Mouse (Mus musculus): ENCODE measurements around the gene Stk11.

Stk11 gene

GRCm38 (mm10) chr10:80172527-80173292, 57.1 kb downstream of the Stk11 start, which contains the start of gene 1600002K03Rik:
1600002K03Rik (plus strand) TSS chr10:80172944.
- DNase-seq = peak; percentile 91

- DNase-seq = peak; percentile 62
These were observed 57.8 kb downstream of the Stk11 start for GRCm38 (mm10) chr10:80173358-80173757.

- DNase-seq = peak; percentile 69
These were observed 58.5 kb downstream of the Stk11 start for GRCm38 (mm10) chr10:80173955-80174640.

- peak; percentile 67 for DNase-seq
These were observed 59.1 kb downstream of the Stk11 start for GRCm38 (mm10) chr10:80174705-80175104.

DNA sequence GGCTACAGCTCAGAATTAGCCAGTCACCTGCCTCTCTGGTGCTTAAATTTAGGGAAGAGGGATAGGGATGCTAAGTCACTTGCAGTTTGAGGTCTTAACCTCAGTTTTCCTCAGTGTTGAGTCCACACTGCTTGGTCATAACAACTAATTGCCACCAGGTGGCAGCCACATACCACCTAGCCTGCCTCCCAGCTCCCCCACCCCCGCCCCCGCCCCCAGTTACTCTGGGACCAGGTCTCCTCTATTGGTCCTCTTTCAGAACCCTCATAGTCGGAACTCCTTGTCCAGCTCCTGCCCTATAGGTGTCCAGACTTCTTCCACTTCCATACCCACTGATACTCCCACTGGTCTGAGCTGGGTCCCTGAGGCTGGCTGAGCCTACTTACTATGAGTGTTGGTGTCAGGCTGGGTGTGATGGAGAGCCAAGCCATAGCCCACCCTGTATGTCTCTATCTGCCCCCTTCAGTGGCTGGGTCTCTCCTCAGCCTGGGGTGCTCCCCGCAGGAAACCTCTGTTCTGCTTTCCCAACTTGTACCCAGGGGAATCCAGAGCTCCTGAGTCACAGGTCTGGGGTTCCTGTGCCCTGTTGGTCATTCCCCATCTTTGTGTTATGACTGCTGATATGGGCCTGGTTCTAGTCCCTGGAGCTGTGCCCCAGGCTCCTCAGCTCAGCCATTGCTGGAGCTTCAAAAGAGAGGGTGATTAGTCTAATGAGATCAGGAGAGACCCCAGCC, 60.1 kb downstream of the Stk11 start:
- peak; percentile 63 for DNase-seq

- DNase-seq = no peak
These were observed 60.7 kb downstream of the Stk11 start for GRCm38 (mm10) chr10:80176270-80176834.

DNA sequence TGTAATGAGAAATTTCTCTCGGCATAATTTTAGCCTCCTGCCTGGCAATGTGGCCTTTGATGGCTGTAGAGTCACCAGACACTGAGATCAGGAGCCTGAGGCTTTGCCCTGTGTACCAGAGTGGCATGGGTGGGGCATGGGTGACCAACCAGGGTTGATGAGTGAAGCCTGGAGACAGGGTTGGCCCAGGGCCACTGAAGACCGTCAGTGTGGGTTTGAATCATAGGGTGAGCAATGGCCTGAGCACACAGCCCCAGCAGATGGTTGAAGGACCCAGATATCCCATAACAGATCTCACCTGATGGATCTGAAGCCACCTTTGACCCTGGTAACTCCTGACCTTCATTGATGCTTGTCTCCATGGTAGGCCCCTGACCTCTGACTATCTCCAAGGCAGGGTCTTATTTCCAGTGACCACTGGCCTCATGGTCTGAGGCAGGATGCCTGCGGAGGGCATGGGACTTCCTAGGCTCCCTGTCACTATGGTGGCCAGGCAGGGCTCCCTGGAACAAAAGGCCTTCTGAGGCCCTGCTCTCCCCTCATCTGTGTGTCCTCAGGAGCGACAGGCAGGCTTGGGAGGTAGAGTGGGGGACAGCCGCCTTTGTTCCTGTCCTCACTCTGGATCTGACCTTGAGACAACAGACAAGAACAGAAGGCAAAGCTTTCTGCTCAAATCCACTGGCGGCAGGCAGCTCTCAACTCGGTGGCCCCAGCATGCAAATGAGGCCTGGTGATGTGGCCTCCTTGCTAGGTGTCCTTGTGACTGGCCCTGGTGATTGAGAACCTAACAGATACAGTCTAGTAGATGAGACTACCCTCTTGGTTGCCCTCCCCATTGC, 62.1 kb downstream of the Stk11 start:
- peak; percentile 55 for DNase-seq

DNA sequence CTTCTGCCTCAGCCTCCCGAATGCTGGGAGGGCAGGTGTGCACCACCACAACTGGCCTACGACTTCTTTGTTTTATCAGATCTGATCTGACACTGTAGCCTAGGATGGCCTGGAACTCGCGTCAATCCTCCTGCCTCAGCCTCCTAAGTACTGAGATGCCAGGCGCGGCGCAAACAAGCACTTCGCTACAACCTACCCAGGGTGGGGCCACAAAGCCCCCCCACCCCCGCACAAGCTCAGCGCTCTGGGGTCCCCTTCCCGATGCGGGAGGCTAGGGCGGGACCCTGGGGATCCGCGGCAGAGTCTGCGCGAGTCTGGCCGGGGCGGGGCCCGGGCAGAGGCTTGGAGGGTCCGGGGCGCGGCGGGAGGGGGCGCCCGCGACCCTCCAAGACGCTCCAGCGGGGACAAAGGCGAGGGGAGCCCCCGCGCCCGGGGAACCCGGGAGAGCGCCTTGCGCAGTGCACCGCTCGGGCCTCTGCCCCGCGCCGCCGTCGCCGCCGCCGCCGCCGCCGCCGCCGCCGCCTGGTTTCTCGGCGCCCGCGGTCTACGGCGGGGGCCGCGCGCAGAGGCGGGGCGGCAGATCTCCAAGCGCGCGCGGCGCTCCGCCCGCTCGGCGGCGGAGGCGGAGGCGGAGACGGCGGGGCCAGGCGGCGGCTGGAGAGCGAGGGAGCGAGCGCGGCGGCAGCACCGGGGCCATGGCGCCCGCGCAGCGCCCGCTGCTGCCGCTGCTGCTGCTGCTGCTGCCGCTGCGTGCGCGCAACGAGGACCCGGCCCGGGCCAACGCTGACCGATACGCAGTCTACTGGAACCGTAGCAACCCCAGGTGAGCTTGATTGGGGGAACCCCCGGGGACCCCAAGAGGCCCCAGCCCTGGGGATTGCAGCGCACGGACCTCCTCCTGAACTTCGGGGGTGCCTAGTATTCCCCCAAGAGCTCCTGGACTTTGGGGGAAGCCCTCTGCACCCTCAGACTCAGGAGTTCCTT, 63.8 kb downstream of the Stk11 start, which contains the start of gene Efna2:
Gene Efna2 (plus strand): TSS at position 415 of the 984 bp plus-strand sequence.
- DNase-seq = peak; percentile 70
